ENCODE assay signal across 17 mouse cellular contexts in the genomic region with DNA sequence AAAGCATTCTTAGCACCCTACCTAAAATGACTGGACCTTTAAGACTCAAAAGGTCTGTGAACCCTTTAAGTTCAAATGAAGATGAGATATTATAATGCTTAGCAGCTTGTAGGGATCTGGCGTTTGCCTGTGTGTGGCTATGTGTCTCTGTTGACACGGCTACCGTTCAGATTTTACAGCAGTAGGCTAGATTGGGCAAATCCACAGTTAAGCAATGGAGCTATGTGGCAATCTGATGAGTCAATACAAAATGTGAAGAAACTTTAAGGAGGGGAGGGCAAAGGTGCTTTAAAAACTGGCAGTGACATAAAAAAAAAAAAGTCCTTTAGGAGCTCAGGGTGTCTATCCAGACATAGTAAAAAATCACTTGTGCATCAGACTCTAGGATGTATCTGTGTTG. TPM values are rescaled to one million over a fixed set of nuclear protein-coding genes. Genes with fewer than 3 reads are reported as not detected.
A peak's percentile ranks its signal among the peaks of the same experiment; 100 is the strongest.
DNase-seq lines count a peak whose midpoint lies in the region; ATAC-seq and TF ChIP-seq lines count a peak whose summit lies in the region.
"Had no signal": no experiment of that assay in that cellular context is flagged by ENCODE, and none has a peak within 500 bp of the region (broad histone marks: within the 10 kb centered on the region; RNA-seq: fewer than 3 reads in every experiment).

No protein-coding gene starts in this region.

- H3K27me3 ChIP-seq in liver, embryonic 14.5 days (ENCODE audit: control insufficient read depth, insufficient read depth, low read length), result no peaks in the 10 kb centered on the region
- no peaks in the 10 kb centered on the region for H3K27me3 ChIP-seq in liver, embryonic 11.5 days (replicated peaks; ENCODE audit: control insufficient read depth, insufficient read depth, low read length)
- no peaks in the 10 kb centered on the region for H3K27me3 ChIP-seq in liver, postnatal 0 days (ENCODE audit: insufficient read depth, low read length)
- H3K27me3 ChIP-seq in kidney, embryonic 16.5 days (ENCODE audit: insufficient read depth, low read length), result no peaks in the 10 kb centered on the region
- H3K27me3 ChIP-seq: embryonic facial prominence, embryonic 15.5 days; forebrain, embryonic 15.5 days; hindbrain, embryonic 15.5 days; limb, embryonic 15.5 days had no signal

- H3K4me3 ChIP-seq in liver, embryonic 14.5 days (ENCODE audit: insufficient read depth in 1 of 2, low read depth in 2 of 2, low read length in 2 of 2), result no peak overlapping the region
- H3K4me3 ChIP-seq in liver, embryonic 11.5 days (ENCODE audit: low read depth, low read length), result no peak overlapping the region
- H3K4me3 ChIP-seq in bone marrow macrophage, adult 2 months (ENCODE audit: insufficient read depth, low read length), result no peak overlapping the region
- no peak overlapping the region for H3K4me3 ChIP-seq in liver, postnatal 0 days (ENCODE audit: low read depth, low read length)
- H3K4me3 ChIP-seq in kidney, embryonic 16.5 days (ENCODE audit: low read length), result no peak overlapping the region
- H3K4me3 ChIP-seq: embryonic facial prominence, embryonic 15.5 days; forebrain, embryonic 15.5 days; hindbrain, embryonic 15.5 days; limb, embryonic 15.5 days; myocyte had no signal

- no peaks in the 10 kb centered on the region for H3K36me3 ChIP-seq in liver, embryonic 14.5 days (replicated peaks; ENCODE audit: control insufficient read depth, insufficient read depth, low read depth)
- H3K36me3 ChIP-seq in liver, embryonic 11.5 days (ENCODE audit: control insufficient read depth, insufficient read depth, low read length), result no peaks in the 10 kb centered on the region
- H3K36me3 ChIP-seq in liver, postnatal 0 days (replicated peaks; ENCODE audit: insufficient read depth, low read length), result no peaks in the 10 kb centered on the region
- H3K36me3 ChIP-seq in kidney, embryonic 16.5 days (ENCODE audit: insufficient read depth, low read length), result no peaks in the 10 kb centered on the region
- H3K36me3 ChIP-seq: embryonic facial prominence, embryonic 15.5 days; forebrain, embryonic 15.5 days; hindbrain, embryonic 15.5 days; limb, embryonic 15.5 days had no signal

- TF ChIP-seq EP300 in liver, embryonic 14.5 days (IDR thresholded peaks at IDR 0.05; ENCODE audit: low read depth), result no peak
- peak; percentile 84 for TF ChIP-seq EP300 in liver, postnatal 0 days (IDR thresholded peaks at IDR 0.05; ENCODE audit: low read depth)

- no peak overlapping the region for H3K9ac ChIP-seq in liver, embryonic 14.5 days (replicated peaks)
- H3K9ac ChIP-seq in liver, embryonic 11.5 days (ENCODE audit: low read depth, low read length), result no peak overlapping the region
- no peak overlapping the region for H3K9ac ChIP-seq in liver, postnatal 0 days (replicated peaks)
- H3K9ac ChIP-seq in kidney, embryonic 16.5 days (replicated peaks; ENCODE audit: low read length), result no peak overlapping the region
- H3K9ac ChIP-seq: embryonic facial prominence, embryonic 15.5 days; forebrain, embryonic 15.5 days; hindbrain, embryonic 15.5 days; limb, embryonic 15.5 days had no signal

- TF ChIP-seq POLR2A in bone marrow macrophage, adult 2 months (IDR thresholded peaks at IDR 0.05; ENCODE audit: borderline replicate concordance, low read depth, low read length), result no peak

- DNase-seq in liver, embryonic 14.5 days (ENCODE audit: low read depth in 3 of 3, low spot score in 3 of 3), result peak; percentile 34 to 45 (median 37)
- no peak for DNase-seq in liver, embryonic 11.5 days (ENCODE audit: low spot score)
- DNase-seq in liver, postnatal 0 days, result peak; percentile 58
- peak; percentile 1 to 5 for DNase-seq in natural killer cell, adult 2 months (ENCODE audit: low spot score in 2 of 2)
- DNase-seq in cerebellum, adult 11-12 months, result no peak
- DNase-seq: gastrocnemius, postnatal 14 days; kidney, adult 2 months; right cerebral cortex, postnatal 14 days; thymus, postnatal 14 days had no signal

- WGBS in liver, embryonic 14.5 days (ENCODE audit: insufficient replicate concordance), result 58% methylated on average over 3 of the region's 3 CpGs
- WGBS in liver, embryonic 11.5 days, result 72% methylated on average over 3 of the region's 3 CpGs
- 40% methylated on average over 3 of the region's 3 CpGs for WGBS in liver, postnatal 0 days (ENCODE audit: insufficient replicate concordance)
- 81% methylated on average over 3 of the region's 3 CpGs for WGBS in kidney, embryonic 16.5 days

- TF ChIP-seq CTCF in liver, embryonic 14.5 days (IDR thresholded peaks at IDR 0.05; ENCODE audit: low read depth), result no peak
- TF ChIP-seq CTCF in bone marrow macrophage, adult 2 months (IDR thresholded peaks at IDR 0.05; ENCODE audit: low read depth, low read length), result no peak
- no peak for TF ChIP-seq CTCF in liver, postnatal 0 days (IDR thresholded peaks at IDR 0.05; ENCODE audit: low read depth)

- no peak overlapping the region for H3K4me2 ChIP-seq in liver, embryonic 14.5 days (ENCODE audit: low read depth)
- H3K4me2 ChIP-seq in liver, embryonic 11.5 days, result no peak overlapping the region
- no peak overlapping the region for H3K4me2 ChIP-seq in liver, postnatal 0 days (ENCODE audit: low read depth, low read length)
- no peak overlapping the region for H3K4me2 ChIP-seq in kidney, embryonic 16.5 days (replicated peaks; ENCODE audit: low read depth, low read length)
- H3K4me2 ChIP-seq: embryonic facial prominence, embryonic 15.5 days; forebrain, embryonic 15.5 days; hindbrain, embryonic 15.5 days; limb, embryonic 15.5 days had no signal

- no peak overlapping the region for H3K27ac ChIP-seq in liver, embryonic 14.5 days
- no peak overlapping the region for H3K27ac ChIP-seq in liver, embryonic 11.5 days (ENCODE audit: low read depth, low read length)
- peak overlapping the region; percentile 55 for H3K27ac ChIP-seq in bone marrow macrophage, adult 2 months (ENCODE audit: insufficient read depth, low read depth, low read length)
- peak overlapping the region; percentile 45; the same call in 1 of the 2 replicates for H3K27ac ChIP-seq in liver, postnatal 0 days (ENCODE audit: low read depth)
- H3K27ac ChIP-seq in kidney, embryonic 16.5 days (ENCODE audit: low read length), result no peak overlapping the region
- H3K27ac ChIP-seq: embryonic facial prominence, embryonic 15.5 days; forebrain, embryonic 15.5 days; hindbrain, embryonic 15.5 days; limb, embryonic 15.5 days had no signal

- H3K9me3 ChIP-seq in liver, embryonic 14.5 days (ENCODE audit: control insufficient read depth, low read length), result no peaks in the 10 kb centered on the region
- no peaks in the 10 kb centered on the region for H3K9me3 ChIP-seq in liver, embryonic 11.5 days (ENCODE audit: control insufficient read depth, low read length)
- H3K9me3 ChIP-seq in liver, postnatal 0 days (ENCODE audit: low read length), result no peaks in the 10 kb centered on the region
- H3K9me3 ChIP-seq in kidney, embryonic 16.5 days (ENCODE audit: low read length), result no peaks in the 10 kb centered on the region
- H3K9me3 ChIP-seq: embryonic facial prominence, embryonic 15.5 days; forebrain, embryonic 15.5 days; hindbrain, embryonic 15.5 days; limb, embryonic 15.5 days had no signal

- no peak for ATAC-seq in liver, embryonic 14.5 days (ENCODE audit: insufficient read depth)
- ATAC-seq in liver, embryonic 11.5 days (replicated peaks; ENCODE audit: low FRiP score), result no peak
- peak; percentile 99 for ATAC-seq in liver, postnatal 0 days
- no peak for ATAC-seq in frontal cortex, adult (ENCODE audit: low TSS enrichment)
- ATAC-seq in kidney, embryonic 16.5 days (ENCODE audit: low FRiP score, low TSS enrichment), result no peak
- ATAC-seq: forebrain, embryonic 15.5 days had no signal

- no peaks in the 10 kb centered on the region for H3K4me1 ChIP-seq in liver, embryonic 14.5 days (replicated peaks; ENCODE audit: control insufficient read depth in 2 of 2, insufficient read depth in 2 of 2, low read length in 1 of 2)
- no peaks in the 10 kb centered on the region for H3K4me1 ChIP-seq in liver, embryonic 11.5 days (replicated peaks; ENCODE audit: control insufficient read depth, insufficient read depth, low read length)
- H3K4me1 ChIP-seq in bone marrow macrophage, adult 2 months (ENCODE audit: control insufficient read depth, insufficient read depth, low read length), result peaks cover 20% of the 10 kb centered on the region
- H3K4me1 ChIP-seq in liver, postnatal 0 days (ENCODE audit: insufficient read depth), result peaks cover 3% of the 10 kb centered on the region; the same call in 1 of the 2 replicates
- no peaks in the 10 kb centered on the region for H3K4me1 ChIP-seq in kidney, embryonic 16.5 days (ENCODE audit: insufficient read depth, low read length)
- H3K4me1 ChIP-seq: embryonic facial prominence, embryonic 15.5 days; forebrain, embryonic 15.5 days; hindbrain, embryonic 15.5 days; limb, embryonic 15.5 days had no signal

RNA-seq across cellular contexts. Expression of a gene that starts 23.1 kb away (rescaled TPM):
- polyA plus RNA-seq in liver, embryonic 14.5 days (2012; rRNA removed), result 0.42 and 0.49 TPM in 2 replicates
- 0.30 and 0.35 TPM in 2 replicates for polyA plus RNA-seq in liver, embryonic 14.5 days (2014; fragmentation: Nextera tagmentation; extraction: Ambion mirVana)
- polyA plus RNA-seq in liver, embryonic 11.5 days (2014; fragmentation: Nextera tagmentation; extraction: Ambion mirVana), result 0.32 and 0.67 TPM in 2 replicates
- 0.76 and 1.1 TPM in 2 replicates for polyA plus RNA-seq in bone marrow macrophage, adult 2 months (2012; ENCODE audit: insufficient read depth, insufficient read length, missing spikeins)
- 0.78 and 0.81 TPM in 2 replicates for polyA plus RNA-seq in liver, postnatal 0 days (2015; fragmentation: Nextera tagmentation; extraction: Ambion mirVana)
- polyA plus RNA-seq in kidney, embryonic 16.5 days (2015; fragmentation: Nextera tagmentation; extraction: Ambion mirVana), result 0.17 and 0.34 TPM in 2 replicates
- polyA plus RNA-seq: myocyte had no signal

Comparison
In these comparisons a context has a peak if more than half of its experiments do, and no peak if none do; other contexts are left out.
1. DNase-seq: peak in liver, embryonic 14.5 days (3 of 3), liver, postnatal 0 days (single experiment) and natural killer cell, adult 2 months (2 of 2); none in liver, embryonic 11.5 days (single experiment) and cerebellum, adult 11-12 months (single experiment).
2. H3K27ac ChIP-seq: peak in bone marrow macrophage, adult 2 months (single experiment) and liver, postnatal 0 days (single experiment); none in liver, embryonic 14.5 days (single experiment), liver, embryonic 11.5 days (single experiment) and kidney, embryonic 16.5 days (single experiment).